Mouse (Mus musculus): ENCODE measurements around the gene Gm10181. TPM values are rescaled to one million over a fixed set of nuclear protein-coding genes. Genes with fewer than 3 reads are reported as not detected.
A peak's percentile ranks its signal among the peaks of the same experiment; 100 is the strongest.
"Not testable (repeated sequence)": the region's sequence is repeated elsewhere in the genome, so short reads cannot be mapped to it uniquely, and the experiment has no call there.

The Gm10181 gene
- not detected for polyA plus RNA-seq (2017; shearing (Covaris generic))

- no peak for ATAC-seq
Measured at GRCm38 (mm10) chr9:25089122-25089521, at the start of gene Gm10181. Gene Gm10181, plus strand, starts transcription at chr9:25089422.

- no peak for ATAC-seq
Measured at GRCm38 (mm10) chr9:25041665-25042064, 47.6 kb upstream of the Gm10181 start.

GRCm38 (mm10) chr9:25042162-25043111, 46.8 kb upstream of the Gm10181 start:
- ATAC-seq = no peak

- ATAC-seq = no peak
Measured at GRCm38 (mm10) chr9:25044325-25044724, 44.9 kb upstream of the Gm10181 start.

GRCm38 (mm10) chr9:25048289-25048688, 40.9 kb upstream of the Gm10181 start:
- no peak for ATAC-seq

- no peak for ATAC-seq
Measured at GRCm38 (mm10) chr9:25048940-25049339, 40.3 kb upstream of the Gm10181 start.

- ATAC-seq = no peak
Measured at GRCm38 (mm10) chr9:25051901-25052300, 37.3 kb upstream of the Gm10181 start.

GRCm38 (mm10) chr9:25055650-25056376, 33.4 kb upstream of the Gm10181 start:
- ATAC-seq = no peak

GRCm38 (mm10) chr9:25058726-25059125, 30.5 kb upstream of the Gm10181 start:
- ATAC-seq = no peak

GRCm38 (mm10) chr9:25072666-25073065, 16.6 kb upstream of the Gm10181 start:
- ATAC-seq = no peak

GRCm38 (mm10) chr9:25075977-25076376, 13.2 kb upstream of the Gm10181 start:
- no peak for ATAC-seq

GRCm38 (mm10) chr9:25076505-25076904, 12.7 kb upstream of the Gm10181 start:
- no peak for ATAC-seq

- no peak for ATAC-seq
Measured at GRCm38 (mm10) chr9:25090853-25091252, 1.6 kb downstream of the Gm10181 start.

- ATAC-seq = no peak
Measured at GRCm38 (mm10) chr9:25102881-25103280, 13.7 kb downstream of the Gm10181 start.

GRCm38 (mm10) chr9:25104638-25105037, 15.4 kb downstream of the Gm10181 start:
- ATAC-seq = peak; percentile 80

GRCm38 (mm10) chr9:25123590-25123989, 34.4 kb downstream of the Gm10181 start:
- not testable (repeated sequence) for ATAC-seq

GRCm38 (mm10) chr9:25124048-25124447, 34.8 kb downstream of the Gm10181 start:
- no peak for ATAC-seq

GRCm38 (mm10) chr9:25132253-25132652, 43.0 kb downstream of the Gm10181 start:
- ATAC-seq = no peak

GRCm38 (mm10) chr9:25132920-25133319, 43.7 kb downstream of the Gm10181 start:
- no peak for ATAC-seq

GRCm38 (mm10) chr9:25138900-25139299, 49.7 kb downstream of the Gm10181 start:
- no peak for ATAC-seq
